Mouse (Mus musculus) embryonic facial prominence, embryonic 14.5 days (tissue): ENCODE measurements around the gene Rpn2. TPM values are rescaled to one million over a fixed set of nuclear protein-coding genes. Genes with fewer than 3 reads are reported as not detected.

Source experiments
- ATAC-seq: fragments of 200-750 bp; cut with Nextera tagmentation; 2 replicates; pipeline ENCODE4 v1.8.0; 2017; ENCODE audit warnings: low read depth, moderate number of reproducible peaks, moderate TSS enrichment
- DNase-seq: peaks from one replicate; pipeline ENCODE4 v3.0.0-alpha.2; 2015; ENCODE audit warnings: low spot score
- H3K27ac ChIP-seq: fragments of 300-500 bp; sonication (generic); replicated peaks from 2 replicates; pipeline ENCODE4 v1.5.1; 2014; ENCODE audit warnings: low read depth, mild to moderate bottlenecking, low read length, moderate library complexity
- H3K27me3 ChIP-seq: fragments of 300-500 bp; sonication (generic); replicated peaks from 2 replicates; pipeline ENCODE4 v1.6.1; 2014; ENCODE audit warnings: low read length; ENCODE audit not compliant: control insufficient read depth, insufficient read depth
- H3K36me3 ChIP-seq: fragments of 300-500 bp; sonication (generic); 2 replicates; pipeline ENCODE4 v1.6.1; 2014; ENCODE audit warnings: low read length, mixed read lengths; ENCODE audit not compliant: control insufficient read depth, insufficient read depth
- H3K4me1 ChIP-seq: fragments of 300-500 bp; sonication (generic); 2 replicates; pipeline ENCODE4 v1.6.1; 2014; ENCODE audit warnings: antibody characterized with exemption, low read length; ENCODE audit not compliant: control insufficient read depth, insufficient read depth
- H3K4me2 ChIP-seq: fragments of 300-500 bp; sonication (generic); 2 replicates; pipeline ENCODE4 v1.6.1; 2014; ENCODE audit warnings: low read depth, mild to moderate bottlenecking, low read length, moderate library complexity, mixed read lengths
- H3K4me3 ChIP-seq: fragments of 300-500 bp; sonication (generic); 2 replicates; pipeline ENCODE4 v1.5.1; 2014; ENCODE audit warnings: low read depth, mild to moderate bottlenecking, low read length
- H3K9ac ChIP-seq: fragments of 300-500 bp; sonication (generic); 2 replicates; pipeline ENCODE4 v1.6.1; 2014; ENCODE audit warnings: low read depth, mild to moderate bottlenecking, low read length, moderate library complexity, mixed read lengths
- H3K9me3 ChIP-seq: fragments of 300-500 bp; sonication (generic); 2 replicates; pipeline ENCODE4 v1.6.1; 2016; ENCODE audit warnings: low read length; ENCODE audit not compliant: control insufficient read depth
- WGBS: fragments of 180-500 bp; shearing (Covaris S2); extraction: QIAGEN DNeasy Blood & Tissue Kit; methylation state at CpG from one replicate; pipeline ENCODE4 v1.1.7; 2014; 5-methylcytosine and 5-hydroxymethylcytosine counted together
- polyA plus RNA-seq: library from polyadenylated mRNA; unstranded; fragments of >200 nt; fragmentation: Nextera tagmentation; extraction: Ambion mirVana; gene quantifications from 2 replicates; pipeline ENCODE4 v1.2.1, GENCODE M21; 2014

The Rpn2 gene
- polyA plus RNA-seq, 1 experiment from 2014 or later, result 310 TPM

- ATAC-seq (0 out of 2 replicates have a peak, but pooled peaks have one; percentile 20), DNase-seq (no peak)
- no peak overlapping the region for H3K27ac ChIP-seq
- no peak overlapping the region for H3K4me3 ChIP-seq
- H3K4me2 ChIP-seq, result no peak overlapping the region
- 86% methylated on average over 9 of the region's 14 CpGs for WGBS
- no peak overlapping the region for H3K9ac ChIP-seq
- H3K4me1 ChIP-seq, result no peaks in the 10 kb centered on the region
- H3K36me3 ChIP-seq, result peaks cover 95% of the 10 kb centered on the region
- no peaks in the 10 kb centered on the region for H3K27me3 ChIP-seq
- H3K9me3 ChIP-seq, result no peaks in the 10 kb centered on the region
Observed at GRCm38 (mm10) chr2:157316358-157316933, 37.6 kb downstream of the Rpn2 start.

GRCm38 (mm10) chr2:157317220-157317619, 38.4 kb downstream of the Rpn2 start:
- H3K4me3 ChIP-seq, result no peak overlapping the region
- peaks cover 95% of the 10 kb centered on the region for H3K36me3 ChIP-seq
- H3K27me3 ChIP-seq, result no peaks in the 10 kb centered on the region
- H3K4me1 ChIP-seq, result no peaks in the 10 kb centered on the region
- DNase-seq, result peak; percentile 49
- H3K4me2 ChIP-seq, result no peak overlapping the region
- no peaks in the 10 kb centered on the region for H3K9me3 ChIP-seq
- 91% methylated on average over 6 of the region's 6 CpGs for WGBS
- ATAC-seq, result no peak
- H3K27ac ChIP-seq, result no peak overlapping the region
- H3K9ac ChIP-seq, result no peak overlapping the region

- peak overlapping the region; percentile 45; the same call in 1 of the 2 replicates for H3K27ac ChIP-seq
- ATAC-seq, result peak; percentile 45; the same call in 1 of the 2 replicates
- H3K36me3 ChIP-seq, result peaks cover 95% of the 10 kb centered on the region
- H3K9ac ChIP-seq, result no peak overlapping the region
- 65% methylated on average over 8 of the region's 8 CpGs for WGBS
- H3K9me3 ChIP-seq, result no peaks in the 10 kb centered on the region
- H3K4me3 ChIP-seq, result no peak overlapping the region
- no peaks in the 10 kb centered on the region for H3K4me1 ChIP-seq
- H3K27me3 ChIP-seq, result no peaks in the 10 kb centered on the region
- no peak overlapping the region for H3K4me2 ChIP-seq
- peak; percentile 66 for DNase-seq
Observed at GRCm38 (mm10) chr2:157320135-157320534, 41.3 kb downstream of the Rpn2 start.

- Histone ChIP-seq H3K9me3 (no peaks in the 10 kb centered on the region), H3K9ac (no peak overlapping the region), H3K27me3 (no peaks in the 10 kb centered on the region), H3K4me3 (no peak overlapping the region), H3K4me1 (no peaks in the 10 kb centered on the region), H3K4me2 (no peak overlapping the region), H3K36me3 (peaks cover 95% of the 10 kb centered on the region), H3K27ac (no peak overlapping the region)
- DNase-seq (peak; percentile 59), ATAC-seq (peak; percentile 16; the same call in 1 of the 2 replicates)
- 31% methylated on average over 5 of the region's 5 CpGs for WGBS
Observed at GRCm38 (mm10) chr2:157320886-157321285, 42.1 kb downstream of the Rpn2 start.

- Histone ChIP-seq H3K4me3 (no peak overlapping the region), H3K27ac (no peak overlapping the region), H3K4me2 (no peak overlapping the region), H3K27me3 (no peaks in the 10 kb centered on the region), H3K4me1 (no peaks in the 10 kb centered on the region), H3K36me3 (peaks cover 96% of the 10 kb centered on the region), H3K9ac (no peak overlapping the region), H3K9me3 (no peaks in the 10 kb centered on the region)
- WGBS, result 71% methylated on average over 5 of the region's 5 CpGs
- ATAC-seq (no peak), DNase-seq (no peak)
Observed at GRCm38 (mm10) chr2:157322029-157322766, 43.4 kb downstream of the Rpn2 start.

GRCm38 (mm10) chr2:157325238-157325637, 46.4 kb downstream of the Rpn2 start:
- ATAC-seq (peak; percentile 56; the same call in 1 of the 2 replicates), DNase-seq (peak; percentile 34)
- 73% methylated on average over 2 of the region's 2 CpGs for WGBS
- H3K4me1 ChIP-seq, result no peaks in the 10 kb centered on the region
- H3K4me2 ChIP-seq, result no peak overlapping the region
- H3K9me3 ChIP-seq, result no peaks in the 10 kb centered on the region
- H3K4me3 ChIP-seq, result no peak overlapping the region
- peaks cover 75% of the 10 kb centered on the region for H3K36me3 ChIP-seq
- H3K27ac ChIP-seq, result no peak overlapping the region
- no peaks in the 10 kb centered on the region for H3K27me3 ChIP-seq
- H3K9ac ChIP-seq, result no peak overlapping the region

- Histone ChIP-seq H3K9me3 (no peaks in the 10 kb centered on the region), H3K4me1 (no peaks in the 10 kb centered on the region), H3K27ac (no peak overlapping the region), H3K4me2 (no peak overlapping the region), H3K4me3 (no peak overlapping the region), H3K9ac (no peak overlapping the region), H3K27me3 (no peaks in the 10 kb centered on the region), H3K36me3 (peaks cover 47% of the 10 kb centered on the region)
- DNase-seq (no peak), ATAC-seq (no peak)
- 37% methylated on average over 5 of the region's 5 CpGs for WGBS
Observed at GRCm38 (mm10) chr2:157328106-157328505, 49.3 kb downstream of the Rpn2 start.

- no peak overlapping the region for H3K27ac ChIP-seq
- DNase-seq (peak; percentile 27), ATAC-seq (no peak)
- no peak overlapping the region for H3K4me2 ChIP-seq
- H3K36me3 ChIP-seq, result peaks cover 43% of the 10 kb centered on the region
- no peaks in the 10 kb centered on the region for H3K27me3 ChIP-seq
- no peaks in the 10 kb centered on the region for H3K9me3 ChIP-seq
- no peaks in the 10 kb centered on the region for H3K4me1 ChIP-seq
- WGBS, result 38% methylated on average over 11 of the region's 11 CpGs
- H3K9ac ChIP-seq, result no peak overlapping the region
- no peak overlapping the region for H3K4me3 ChIP-seq
Observed at GRCm38 (mm10) chr2:157328570-157328969, 49.8 kb downstream of the Rpn2 start.
